Mouse (Mus musculus) bone marrow, adult 2 months (tissue): ENCODE measurements around the gene Nlrp9a.

Source experiments
- CTCF ChIP-seq: fragments of 200-500 bp; IDR thresholded peaks from 2 replicates; pipeline ENCODE4 v1.5.1; 2011; ENCODE audit warnings: low read length, control low read depth; ENCODE audit not compliant: control insufficient read depth, insufficient read depth
- POLR2A ChIP-seq: fragments of 200-500 bp; IDR thresholded peaks from 2 replicates; pipeline ENCODE4 v1.6.1; 2011; ENCODE audit warnings: low read depth, mild to moderate bottlenecking, control low read depth, low read length, borderline replicate concordance; ENCODE audit not compliant: control insufficient read depth

GRCm38 (mm10) chr7:26589774-26590173 lies 55.0 kb downstream of the Nlrp9a start:
- TF ChIP-seq CTCF (no peak), POLR2A (no peak)
